Mouse (Mus musculus): ENCODE measurements around the gene Gm8947.

- TF ChIP-seq CTCF (IDR thresholded peaks at IDR 0.05; ENCODE audit: control insufficient read depth, insufficient read depth, insufficient replicate concordance, low read depth, low read length): no peak
- TF ChIP-seq POLR2A (IDR thresholded peaks at IDR 0.05; ENCODE audit: control insufficient read depth, low read depth, low read length): no peak
Observed at GRCm38 (mm10) chr1:151171572-151172461, 20.4 kb upstream of the Gm8947 start.
